Mouse (Mus musculus) lung, postnatal 4 days (tissue): ENCODE measurements around the gene Prrg3.
A peak's percentile ranks its signal among the peaks of the same experiment; 100 is the strongest.
"Not testable (repeated sequence)": the region's sequence is repeated elsewhere in the genome, so short reads cannot be mapped to it uniquely, and the experiment has no call there.

Experiments
- DNase-seq, 2 experiments: peaks; one replicate each; pipeline ENCODE4 v3.0.0; 2021

Prrg3 gene

GRCm38 (mm10) chrX:71962073-71963051, at the start of gene Prrg3:
TSS of gene Prrg3 (plus strand) at chrX:71962624.
- DNase-seq: peak; percentile 81 to 90

GRCm38 (mm10) chrX:71946631-71947030, 15.8 kb upstream of the Prrg3 start:
- peak; percentile 28 to 58 for DNase-seq

- DNase-seq: no peak
These were observed 4.1 kb upstream of the Prrg3 start for GRCm38 (mm10) chrX:71958366-71958765.

DNA sequence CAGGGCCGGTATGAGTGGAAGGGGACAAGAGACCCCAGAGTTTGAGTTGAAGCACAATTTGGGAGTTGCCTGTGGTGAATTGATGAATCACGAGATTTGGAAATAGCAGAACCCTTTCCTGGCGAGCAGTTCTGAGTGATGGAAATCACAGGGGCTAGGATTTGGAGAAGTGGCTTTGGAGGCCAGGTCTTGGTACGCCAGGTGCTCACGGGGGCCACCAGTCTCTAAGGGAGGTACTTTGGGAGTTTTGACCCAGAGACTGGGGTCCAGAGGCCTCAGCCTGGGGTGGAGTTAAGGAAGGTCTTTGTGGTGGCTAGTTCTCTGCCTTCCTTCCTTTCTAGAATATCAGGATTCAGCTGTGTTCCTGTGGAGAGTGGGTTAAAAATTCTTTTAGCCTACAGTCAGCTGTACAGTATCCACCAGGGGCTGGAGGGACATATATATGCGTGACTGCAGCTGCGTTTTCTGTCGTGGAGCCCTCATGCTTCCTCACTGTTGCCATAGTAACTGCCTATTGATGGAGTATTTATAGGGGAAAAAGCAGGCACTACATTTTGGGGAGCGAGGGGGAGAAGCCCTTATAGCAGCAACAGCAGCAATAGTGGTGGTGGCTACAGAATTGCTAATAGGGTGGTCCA, 970 bp downstream of the Prrg3 start:
- DNase-seq: no peak

DNA sequence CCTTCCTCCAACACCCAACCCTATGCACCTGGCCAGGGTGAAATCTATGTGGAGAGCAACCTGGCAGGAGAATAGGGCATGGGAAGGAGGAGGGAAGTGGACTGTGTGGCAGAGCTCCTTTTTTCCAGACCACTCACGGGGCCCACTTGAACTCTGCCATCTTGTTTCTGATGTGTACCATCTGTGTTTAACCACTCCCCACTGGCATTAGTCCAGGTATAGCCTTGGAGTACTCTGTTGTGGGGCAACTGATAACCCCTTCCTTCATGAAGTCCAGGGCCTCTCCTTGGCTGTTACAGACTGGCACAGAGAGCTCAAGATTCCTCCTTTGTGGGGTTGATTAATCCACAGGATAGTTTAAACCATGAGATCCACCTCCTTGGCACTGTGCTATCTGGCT, 5.8 kb downstream of the Prrg3 start:
- peak in 1 of 2 experiments; percentile 33 for DNase-seq

DNA sequence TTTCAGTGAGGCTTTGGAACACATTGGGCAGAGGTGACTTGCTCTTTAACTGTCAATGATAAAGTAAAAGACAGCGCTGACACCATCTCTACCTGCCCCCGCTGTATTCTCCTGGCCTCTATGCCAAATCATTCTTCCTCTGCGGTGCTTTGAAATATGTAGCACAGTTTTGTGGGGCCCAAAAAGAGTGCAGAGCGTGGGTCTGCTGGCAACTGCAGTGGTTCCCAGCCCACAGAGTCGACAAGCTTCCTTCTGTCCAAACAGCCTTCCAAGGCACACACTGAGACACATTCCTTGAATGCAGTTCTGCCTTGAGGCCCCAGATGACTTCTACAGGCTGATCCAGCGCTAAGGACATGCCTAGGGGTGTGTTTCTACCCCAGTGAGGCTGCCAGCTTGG, 6.4 kb downstream of the Prrg3 start:
- no peak for DNase-seq

GRCm38 (mm10) chrX:71971325-71971724, 8.9 kb downstream of the Prrg3 start:
- DNase-seq: no peak

DNA sequence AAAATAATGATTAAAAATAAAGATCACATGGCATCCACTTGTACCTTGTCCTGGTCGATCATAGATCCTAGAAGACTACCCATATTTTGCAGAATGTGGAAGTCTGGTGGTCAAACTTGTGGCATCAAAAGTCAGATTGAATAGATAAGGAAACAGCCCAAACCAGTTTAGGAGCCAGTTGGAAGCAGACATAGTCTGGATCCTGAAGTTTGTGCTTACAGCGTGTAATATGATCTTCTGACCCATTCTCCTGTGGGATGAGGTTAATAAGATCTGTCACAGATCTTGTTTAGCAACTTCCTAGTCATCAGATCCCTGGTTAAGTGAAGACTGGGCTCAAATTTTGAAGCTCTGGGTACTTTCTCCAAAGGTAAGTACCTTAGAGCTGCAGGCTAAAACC, 10.3 kb downstream of the Prrg3 start, which contains the start of gene Fate1:
Gene Fate1, plus strand, starts transcription at position 301 of the 400 bp plus-strand sequence.
- DNase-seq: no peak

DNA sequence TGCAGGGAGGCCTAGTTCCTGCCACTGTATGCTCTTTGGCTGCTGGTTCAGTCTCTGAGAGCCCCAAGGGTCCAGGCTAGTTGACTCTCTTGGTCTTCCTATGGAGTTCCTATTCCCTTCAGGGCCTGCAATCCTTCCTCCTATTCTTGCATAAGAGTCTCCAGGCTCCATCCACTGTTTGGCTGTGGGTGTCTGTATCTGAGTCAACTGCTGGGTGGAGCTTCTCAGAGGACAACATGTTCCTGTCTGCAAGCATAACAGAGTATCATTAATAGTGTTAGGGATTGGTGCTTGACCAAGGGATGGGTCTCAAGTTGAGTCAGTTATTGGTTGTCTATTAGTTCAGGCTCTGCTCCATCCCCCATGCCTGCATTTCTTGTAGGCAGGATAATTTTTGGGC, 15.3 kb downstream of the Prrg3 start:
- not testable (repeated sequence) for DNase-seq

DNA sequence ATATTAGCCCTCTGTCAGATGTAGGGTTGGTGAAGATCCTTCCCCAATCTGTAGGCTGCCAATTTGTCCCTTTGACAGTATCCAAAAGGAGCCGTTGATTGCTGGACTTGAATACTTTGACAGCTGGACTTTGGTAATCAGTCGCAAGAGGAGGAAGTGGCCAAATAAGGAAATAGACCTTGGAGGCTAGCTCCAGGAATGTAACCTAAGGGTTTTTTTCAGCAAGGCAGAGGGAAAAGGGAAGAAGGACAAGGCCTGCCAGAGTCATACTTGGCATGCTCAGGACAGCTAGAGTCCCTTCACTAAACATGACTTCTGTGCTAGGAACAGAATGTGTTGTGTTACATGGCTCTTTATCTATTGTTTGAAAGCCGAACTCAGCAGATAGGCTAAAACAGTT, 18.0 kb downstream of the Prrg3 start:
- DNase-seq: no peak

- no peak for DNase-seq
These were observed 18.9 kb downstream of the Prrg3 start for GRCm38 (mm10) chrX:71981322-71981721.

DNA sequence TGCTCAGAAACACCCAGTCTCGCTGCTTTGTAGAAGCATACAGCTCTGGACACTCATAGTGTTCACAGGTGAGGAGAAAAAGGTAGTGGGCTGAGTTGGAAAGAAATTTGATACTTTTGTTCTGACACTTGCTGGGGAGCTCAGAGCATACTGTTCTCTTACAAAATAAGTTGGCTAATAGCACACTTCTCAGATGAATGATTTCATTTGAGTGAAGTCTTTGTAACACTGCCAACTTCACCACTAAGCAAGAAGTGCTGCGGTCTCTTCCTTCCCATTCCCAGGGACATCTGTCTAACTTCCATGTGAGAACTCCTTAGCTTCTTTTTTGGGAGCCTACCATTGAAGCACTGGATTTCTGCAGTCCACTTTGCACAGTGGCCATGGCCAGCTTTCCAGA, 20.8 kb downstream of the Prrg3 start:
- no peak for DNase-seq

DNA sequence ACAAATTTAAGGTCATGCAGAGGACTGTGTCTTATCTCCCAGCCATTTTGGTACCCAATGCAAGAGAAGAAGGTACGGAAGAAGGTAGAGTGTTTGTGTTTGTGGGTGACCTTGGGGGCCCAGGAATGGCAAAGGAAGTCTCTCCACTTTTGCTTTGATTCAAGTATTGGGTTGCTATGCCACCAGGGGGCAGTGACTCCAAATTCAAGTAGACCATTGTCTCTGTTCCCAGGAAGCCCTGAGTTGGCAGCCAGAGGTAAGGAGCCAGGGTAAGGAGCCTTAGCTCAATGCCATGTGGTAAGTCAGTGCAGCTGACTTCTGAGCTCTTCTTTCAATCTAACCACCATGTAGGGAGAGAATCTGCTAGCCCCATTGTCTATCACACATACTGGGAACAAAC, 21.4 kb downstream of the Prrg3 start:
- peak in 1 of 2 experiments; percentile 48 for DNase-seq

DNA sequence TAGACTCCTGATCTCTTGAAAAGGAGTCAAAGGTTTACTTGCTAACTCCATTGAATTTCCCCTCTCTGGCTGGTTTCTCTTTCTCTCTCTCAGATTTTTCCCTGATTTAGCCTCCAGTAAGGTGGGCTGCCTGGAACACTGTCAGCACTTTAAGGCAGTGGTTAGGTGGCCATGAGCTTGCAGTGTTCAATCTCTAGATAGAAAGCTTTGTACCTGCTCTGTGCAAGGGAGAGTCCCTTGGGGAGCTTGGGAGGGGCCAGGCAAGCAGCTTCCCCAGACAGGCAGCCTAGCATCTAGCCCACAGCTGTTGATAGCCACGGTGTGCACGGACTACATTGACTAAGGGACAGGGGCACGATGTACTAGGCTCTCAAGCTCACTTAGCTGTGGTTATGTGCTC, 29.1 kb downstream of the Prrg3 start, which contains the start of gene Cnga2:
Gene Cnga2, plus strand, starts transcription at position 301 of the 400 bp plus-strand sequence.
- DNase-seq: no peak

DNA sequence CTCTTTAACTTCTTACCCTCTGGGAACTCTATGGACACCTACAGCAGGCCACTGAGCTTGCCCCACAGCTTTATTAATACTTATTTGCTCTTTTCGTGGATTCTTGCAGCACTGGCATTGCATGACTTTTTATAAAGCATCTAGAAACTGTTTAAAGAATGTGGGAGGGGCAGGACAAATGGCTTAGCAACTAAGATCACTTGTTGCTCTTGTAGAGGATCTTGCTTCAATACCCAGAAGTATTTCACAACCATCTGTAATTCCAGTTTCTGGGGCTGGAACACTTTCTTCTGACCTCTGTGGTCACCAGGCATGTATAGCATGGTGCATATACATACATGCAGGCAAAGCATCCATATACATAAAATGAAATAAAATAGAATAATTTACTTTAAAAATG, 33.5 kb downstream of the Prrg3 start:
- no peak for DNase-seq

DNA sequence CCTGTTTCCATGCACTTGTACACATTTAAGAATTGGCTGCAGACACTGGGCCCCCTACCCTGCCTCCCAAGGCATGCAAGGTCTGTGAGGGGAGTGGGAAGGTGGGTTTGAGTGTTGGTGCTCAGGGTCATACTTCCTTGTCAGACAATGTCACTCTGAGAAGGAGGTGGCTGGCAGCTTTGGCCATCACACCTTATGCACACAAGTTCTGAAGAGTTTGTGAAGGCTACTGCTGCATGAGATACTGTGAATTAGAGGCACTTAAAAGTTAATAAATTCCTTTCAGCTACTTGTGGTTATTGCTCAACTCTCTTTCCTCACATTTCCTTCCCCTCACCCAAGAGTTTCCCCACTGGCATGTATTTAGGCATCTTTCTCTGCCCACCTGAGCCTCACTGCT, 47.5 kb downstream of the Prrg3 start:
- DNase-seq: peak in 1 of 2 experiments; percentile 27

- peak; percentile 41 to 61 for DNase-seq
These were observed 49.8 kb downstream of the Prrg3 start for GRCm38 (mm10) chrX:72012236-72012635.

DNA sequence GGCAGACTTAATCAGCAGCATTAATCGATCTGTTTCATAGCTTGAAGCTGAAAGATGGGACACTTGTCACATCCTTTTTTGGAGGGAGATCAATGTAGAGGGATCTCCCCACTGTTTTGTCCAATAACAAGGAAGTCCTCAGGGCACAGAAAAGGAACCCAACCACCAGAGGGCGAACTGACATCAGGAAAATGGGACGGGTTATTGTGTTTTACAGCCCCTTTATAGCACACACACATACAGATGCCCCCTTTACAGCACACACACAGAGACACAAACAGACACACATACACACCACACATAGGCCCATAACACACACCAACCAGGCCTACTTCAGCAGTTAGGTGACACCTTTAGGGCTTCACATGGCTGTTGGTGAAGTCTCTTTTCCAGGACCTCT, 50.4 kb downstream of the Prrg3 start:
- DNase-seq: peak; percentile 27 to 65

GRCm38 (mm10) chrX:72022241-72022640, 59.8 kb downstream of the Prrg3 start:
- no peak for DNase-seq
